Mouse (Mus musculus): Measurements from ENCODE around the gene Scaf11.
"Not testable (repeated sequence)": the region's sequence is repeated elsewhere in the genome, so short reads cannot be mapped to it uniquely, and the experiment has no call there.

Gene Scaf11

GRCm38 (mm10) chr15:96460730-96461540, at the start of gene Scaf11:
Gene Scaf11, minus strand, starts transcription at chr15:96460843.
- peak; percentile 98 for DNase-seq

GRCm38 (mm10) chr15:96507097-96507840, 46.6 kb upstream of the Scaf11 start:
- peak; percentile 54 for DNase-seq

- no peak for DNase-seq
These were observed 37.0 kb upstream of the Scaf11 start for GRCm38 (mm10) chr15:96497646-96498045.

- DNase-seq: no peak
These were observed 33.6 kb upstream of the Scaf11 start for GRCm38 (mm10) chr15:96494279-96494678.

GRCm38 (mm10) chr15:96493573-96493972, 32.9 kb upstream of the Scaf11 start:
- no peak for DNase-seq

GRCm38 (mm10) chr15:96492919-96493318, 32.3 kb upstream of the Scaf11 start:
- not testable (repeated sequence) for DNase-seq

- DNase-seq: peak; percentile 56
These were observed 31.4 kb upstream of the Scaf11 start for GRCm38 (mm10) chr15:96491861-96492641.

GRCm38 (mm10) chr15:96491421-96491820, 30.8 kb upstream of the Scaf11 start:
- peak; percentile 34 for DNase-seq

GRCm38 (mm10) chr15:96490123-96490522, 29.5 kb upstream of the Scaf11 start:
- no peak for DNase-seq

- peak; percentile 74 for DNase-seq
These were observed 28.5 kb upstream of the Scaf11 start for GRCm38 (mm10) chr15:96488941-96489786.

GRCm38 (mm10) chr15:96487066-96487698, 26.5 kb upstream of the Scaf11 start:
- peak; percentile 22 for DNase-seq

- no peak for DNase-seq
These were observed 20.2 kb upstream of the Scaf11 start for GRCm38 (mm10) chr15:96480822-96481221.

- DNase-seq: no peak
These were observed 17.4 kb upstream of the Scaf11 start for GRCm38 (mm10) chr15:96478006-96478405.

- peak; percentile 85 for DNase-seq
These were observed 15.7 kb upstream of the Scaf11 start for GRCm38 (mm10) chr15:96476359-96476758.

GRCm38 (mm10) chr15:96475571-96475972, 14.9 kb upstream of the Scaf11 start:
- DNase-seq: no peak

- DNase-seq: peak; percentile 47
These were observed 13.8 kb upstream of the Scaf11 start for GRCm38 (mm10) chr15:96474325-96474955.

- DNase-seq: no peak
These were observed 13.3 kb upstream of the Scaf11 start for GRCm38 (mm10) chr15:96473920-96474319.

- no peak for DNase-seq
These were observed 7.7 kb upstream of the Scaf11 start for GRCm38 (mm10) chr15:96468316-96468715.

GRCm38 (mm10) chr15:96467844-96468243, 7.2 kb upstream of the Scaf11 start:
- no peak for DNase-seq

- no peak for DNase-seq
These were observed 5.8 kb upstream of the Scaf11 start for GRCm38 (mm10) chr15:96466362-96466903.

- no peak for DNase-seq
These were observed 4.4 kb upstream of the Scaf11 start for GRCm38 (mm10) chr15:96465076-96465475.
